Mouse (Mus musculus): ENCODE measurements around the gene Nepn. TPM values are rescaled to one million over a fixed set of nuclear protein-coding genes. Genes with fewer than 3 reads are reported as not detected.

The Nepn gene
- total RNA-seq, 2 experiments from 2014 or later = not detected

Other genes starting within 250 kb of the Nepn start
- not detected in 2 replicates for gene Ros1, start 193.7 kb upstream of the Nepn start, total RNA-seq (2015; ENCODE audit: low replicate concordance)
- not detected in 2 replicates for gene Ros1, start 193.7 kb upstream of the Nepn start, total RNA-seq (2017; ENCODE audit: low replicate concordance)
- gene Dcbld1, start 155.4 kb upstream of the Nepn start, total RNA-seq (2015; ENCODE audit: low replicate concordance) = not detected in 2 replicates
- gene Dcbld1, start 155.4 kb upstream of the Nepn start, total RNA-seq (2017; ENCODE audit: low replicate concordance) = not detected in 2 replicates
- gene Gm26741, start 30.2 kb upstream of the Nepn start, total RNA-seq (2015; ENCODE audit: low replicate concordance) = not detected in 2 replicates
- not detected in 2 replicates for gene Gm26741, start 30.2 kb upstream of the Nepn start, total RNA-seq (2017; ENCODE audit: low replicate concordance)
- 2.1 and 2.9 TPM in 2 replicates for gene Gopc, start 6.8 kb upstream of the Nepn start, total RNA-seq (2015; ENCODE audit: low replicate concordance)
- gene Gopc, start 6.8 kb upstream of the Nepn start, total RNA-seq (2017; ENCODE audit: low replicate concordance) = 1.4 and 15.9 TPM in 2 replicates
- 5.6 and 10.0 TPM in 2 replicates for gene Nus1, start 28.6 kb downstream of the Nepn start, total RNA-seq (2015; ENCODE audit: low replicate concordance)
- 7.2 and 10.0 TPM in 2 replicates for gene Nus1, start 28.6 kb downstream of the Nepn start, total RNA-seq (2017; ENCODE audit: low replicate concordance)